Mouse (Mus musculus) midbrain, embryonic 14.5 days (tissue): ENCODE measurements around the gene Mapk11. TPM values are rescaled to one million over a fixed set of nuclear protein-coding genes. Genes with fewer than 3 reads are reported as not detected.

Source experiments
- ATAC-seq: fragments of 200-750 bp; cut with Nextera tagmentation; 2 replicates; pipeline ENCODE4 v1.8.0; 2017; ENCODE audit warnings: moderate number of reproducible peaks, moderate library complexity; ENCODE audit not compliant: low FRiP score, low TSS enrichment
- DNase-seq: peaks from one replicate; pipeline ENCODE4 v3.0.0-alpha.2; 2015
- H3K27ac ChIP-seq: fragments of 300-500 bp; sonication (generic); replicated peaks from 2 replicates; pipeline ENCODE4 v1.5.1; 2014; ENCODE audit warnings: mild to moderate bottlenecking, low read depth, low read length, moderate library complexity
- H3K27me3 ChIP-seq: fragments of 300-500 bp; sonication (generic); 2 replicates; pipeline ENCODE4 v1.6.1; 2014; ENCODE audit warnings: low read length, control low read depth, mixed read lengths; ENCODE audit not compliant: control insufficient read depth, insufficient read depth
- H3K36me3 ChIP-seq: fragments of 300-500 bp; sonication (generic); 2 replicates; pipeline ENCODE4 v1.6.1; 2014; ENCODE audit warnings: low read length, control low read depth; ENCODE audit not compliant: control insufficient read depth, insufficient read depth
- H3K4me1 ChIP-seq: fragments of 300-500 bp; sonication (generic); 2 replicates; pipeline ENCODE4 v1.6.1; 2014; ENCODE audit warnings: mild to moderate bottlenecking, antibody characterized with exemption, low read length, control low read depth; ENCODE audit not compliant: control insufficient read depth, insufficient read depth
- H3K4me2 ChIP-seq: fragments of 300-500 bp; sonication (generic); 2 replicates; pipeline ENCODE4 v1.6.1; 2014; ENCODE audit warnings: mild to moderate bottlenecking, low read length, moderate library complexity
- H3K4me3 ChIP-seq: fragments of 300-500 bp; sonication (generic); replicated peaks from 2 replicates; pipeline ENCODE4 v1.5.1; 2014; ENCODE audit warnings: low read depth, low read length
- H3K9ac ChIP-seq: fragments of 300-500 bp; sonication (generic); replicated peaks from 2 replicates; pipeline ENCODE4 v1.6.1; 2014; ENCODE audit warnings: mild to moderate bottlenecking, low read length, moderate library complexity
- H3K9me3 ChIP-seq: fragments of 300-500 bp; sonication (generic); 2 replicates; pipeline ENCODE4 v1.6.1; 2016; ENCODE audit warnings: low read length, control low read depth, mixed read lengths; ENCODE audit not compliant: control insufficient read depth
- WGBS: fragments of 180-500 bp; shearing (Covaris S2); extraction: QIAGEN DNeasy Blood & Tissue Kit; methylation state at CpG from one replicate; pipeline ENCODE4 v1.1.7; 2014; 5-methylcytosine and 5-hydroxymethylcytosine counted together
- polyA plus RNA-seq: library from polyadenylated mRNA; unstranded; fragments of >200 nt; fragmentation: Nextera tagmentation; extraction: Ambion mirVana; gene quantifications from 2 replicates; pipeline ENCODE4 v1.2.1, GENCODE M21; 2014

Mapk11 gene
- polyA plus RNA-seq, 1 experiment from 2014 or later = 27.9 TPM

- under 1% methylated on average over 21 of the region's 21 CpGs for WGBS
- peaks cover 18% of the 10 kb centered on the region for H3K4me1 ChIP-seq
- H3K36me3 ChIP-seq = peaks cover 33% of the 10 kb centered on the region
- H3K27ac ChIP-seq = no peak within 1 kb of the TSS
- H3K9ac ChIP-seq = peak within 1 kb of the TSS; percentile 58
- no peaks in the 10 kb centered on the region for H3K27me3 ChIP-seq
- peak within 1 kb of the TSS; percentile 44 for H3K4me3 ChIP-seq
- ATAC-seq = peak; percentile 59; the same call in 1 of the 2 replicates
- peak within 1 kb of the TSS; percentile 98 for H3K4me2 ChIP-seq
- DNase-seq = peak; percentile 39
- H3K9me3 ChIP-seq = no peaks in the 10 kb centered on the region
Measured at GRCm38 (mm10) chr15:89140659-89141252, 8.7 kb downstream of the Mapk11 start, which contains the start of gene Mapk12. TSS of gene Mapk12 (minus strand) at chr15:89140703.

GRCm38 (mm10) chr15:89140048-89140658 lies 9.3 kb downstream of the Mapk11 start:
- Histone ChIP-seq H3K27ac (no peak overlapping the region), H3K27me3 (no peaks in the 10 kb centered on the region), H3K4me1 (peaks cover 18% of the 10 kb centered on the region), H3K9ac (peak overlapping the region; percentile 58), H3K4me3 (peak overlapping the region; percentile 44), H3K4me2 (peak overlapping the region; percentile 98), H3K9me3 (no peaks in the 10 kb centered on the region), H3K36me3 (peaks cover 27% of the 10 kb centered on the region)
- ATAC-seq (peak; percentile 46; the same call in 1 of the 2 replicates), DNase-seq (peak; percentile 56)
- WGBS = under 1% methylated on average over 53 of the region's 53 CpGs

- no peak overlapping the region for H3K4me2 ChIP-seq
- WGBS = 93% methylated on average over 6 of the region's 6 CpGs
Measured at GRCm38 (mm10) chr15:89138531-89138930, 10.9 kb downstream of the Mapk11 start.

GRCm38 (mm10) chr15:89138046-89138405 lies 11.4 kb downstream of the Mapk11 start:
- ATAC-seq (no peak), DNase-seq (no peak)
- WGBS = 91% methylated on average over 7 of the region's 7 CpGs
- H3K27me3 ChIP-seq = no peaks in the 10 kb centered on the region
- no peaks in the 10 kb centered on the region for H3K9me3 ChIP-seq
- H3K36me3 ChIP-seq = peaks cover 6% of the 10 kb centered on the region
- no peak overlapping the region for H3K4me2 ChIP-seq
- H3K27ac ChIP-seq = no peak overlapping the region
- H3K4me3 ChIP-seq = no peak overlapping the region
- H3K4me1 ChIP-seq = peaks cover 18% of the 10 kb centered on the region
- H3K9ac ChIP-seq = no peak overlapping the region

More at GRCm38 (mm10) chr15:89138531-89138930, 10.9 kb downstream of the Mapk11 start:
- Histone ChIP-seq H3K4me1 (peaks cover 18% of the 10 kb centered on the region), H3K27me3 (no peaks in the 10 kb centered on the region), H3K9me3 (no peaks in the 10 kb centered on the region), H3K36me3 (peaks cover 12% of the 10 kb centered on the region), H3K27ac (no peak overlapping the region), H3K4me3 (no peak overlapping the region), H3K9ac (no peak overlapping the region)
- ATAC-seq (no peak), DNase-seq (no peak)

GRCm38 (mm10) chr15:89137378-89138045 lies 11.9 kb downstream of the Mapk11 start:
- no peak overlapping the region for H3K9ac ChIP-seq
- no peak overlapping the region for H3K4me2 ChIP-seq
- DNase-seq = no peak
- H3K4me3 ChIP-seq = no peak overlapping the region
- no peak overlapping the region for H3K27ac ChIP-seq
- no peak for ATAC-seq
- peaks cover 18% of the 10 kb centered on the region for H3K4me1 ChIP-seq
- no peaks in the 10 kb centered on the region for H3K9me3 ChIP-seq
- 0 out of 2 replicates have a peak, but pooled peaks cover 1% of the 10 kb centered on the region for H3K36me3 ChIP-seq
- 79% methylated on average over 11 of the region's 11 CpGs for WGBS
- no peaks in the 10 kb centered on the region for H3K27me3 ChIP-seq

- Histone ChIP-seq H3K4me1 (peaks cover 18% of the 10 kb centered on the region), H3K27ac (no peak overlapping the region), H3K9me3 (no peaks in the 10 kb centered on the region), H3K27me3 (no peaks in the 10 kb centered on the region), H3K4me2 (no peak overlapping the region), H3K4me3 (no peak overlapping the region), H3K36me3 (no peaks in the 10 kb centered on the region), H3K9ac (no peak overlapping the region)
- ATAC-seq = no peak
- WGBS = 98% methylated on average over 5 of the region's 5 CpGs
- no peak for DNase-seq
Measured at GRCm38 (mm10) chr15:89136461-89137155, 12.8 kb downstream of the Mapk11 start.

- Histone ChIP-seq H3K9me3 (no peaks in the 10 kb centered on the region), H3K27ac (no peak overlapping the region), H3K36me3 (no peaks in the 10 kb centered on the region), H3K4me2 (no peak overlapping the region), H3K4me1 (peaks cover 12% of the 10 kb centered on the region), H3K27me3 (no peaks in the 10 kb centered on the region), H3K4me3 (no peak overlapping the region), H3K9ac (no peak overlapping the region)
- ATAC-seq = no peak
- 94% methylated on average over 3 of the region's 3 CpGs for WGBS
- DNase-seq = no peak
Measured at GRCm38 (mm10) chr15:89131316-89131715, 18.1 kb downstream of the Mapk11 start.

- no peaks in the 10 kb centered on the region for H3K27me3 ChIP-seq
- no peak overlapping the region for H3K4me2 ChIP-seq
- no peak overlapping the region for H3K27ac ChIP-seq
- peaks cover 1% of the 10 kb centered on the region; the same call in 1 of the 2 replicates for H3K36me3 ChIP-seq
- H3K9ac ChIP-seq = no peak overlapping the region
- H3K4me3 ChIP-seq = no peak overlapping the region
- ATAC-seq (no peak), DNase-seq (no peak)
- no peaks in the 10 kb centered on the region for H3K9me3 ChIP-seq
- H3K4me1 ChIP-seq = peaks cover 12% of the 10 kb centered on the region
Measured at GRCm38 (mm10) chr15:89130245-89130644, 19.2 kb downstream of the Mapk11 start.
